Mouse (Mus musculus) liver, embryonic 15.5 days (tissue): ENCODE results near the gene AU015836. TPM values are rescaled to one million over a fixed set of nuclear protein-coding genes. Genes with fewer than 3 reads are reported as not detected.

Source experiments
- ATAC-seq: fragments of 200-750 bp; cut with Nextera tagmentation; 2 replicates; pipeline ENCODE4 v1.8.0; 2017; ENCODE audit warnings: moderate number of reproducible peaks, mild to moderate bottlenecking, moderate library complexity; ENCODE audit not compliant: insufficient read depth
- H3K27ac ChIP-seq: fragments of 300-500 bp; sonication (generic); replicated peaks from 2 replicates; pipeline ENCODE4 v1.5.1; 2015; ENCODE audit warnings: mild to moderate bottlenecking, inconsistent platforms
- H3K27me3 ChIP-seq: fragments of 300-500 bp; sonication (generic); 2 replicates; pipeline ENCODE4 v1.6.1; 2015; ENCODE audit warnings: mild to moderate bottlenecking, inconsistent platforms
- H3K36me3 ChIP-seq: fragments of 300-500 bp; sonication (generic); replicated peaks from 2 replicates; pipeline ENCODE4 v1.6.1; 2015; ENCODE audit warnings: moderate library complexity, mild to moderate bottlenecking, inconsistent platforms
- H3K4me1 ChIP-seq: fragments of 300-500 bp; sonication (generic); replicated peaks from 2 replicates; pipeline ENCODE4 v1.6.1; 2015; ENCODE audit warnings: inconsistent platforms
- H3K4me2 ChIP-seq: fragments of 300-500 bp; sonication (generic); 2 replicates; pipeline ENCODE4 v1.6.1; 2015; ENCODE audit warnings: moderate library complexity, mild to moderate bottlenecking, inconsistent platforms
- H3K4me3 ChIP-seq: fragments of 300-500 bp; sonication (generic); replicated peaks from 2 replicates; pipeline ENCODE4 v1.5.1; 2015; ENCODE audit warnings: mild to moderate bottlenecking, inconsistent platforms
- H3K9ac ChIP-seq: fragments of 300-500 bp; sonication (generic); 2 replicates; pipeline ENCODE4 v1.6.1; 2015; ENCODE audit warnings: moderate library complexity, mild to moderate bottlenecking, inconsistent platforms
- H3K9me3 ChIP-seq: fragments of 300-500 bp; sonication (generic); replicated peaks from 2 replicates; pipeline ENCODE4 v1.6.1; 2016; ENCODE audit warnings: inconsistent platforms
- WGBS: fragments of 180-500 bp; shearing (Covaris S2); methylation state at CpG from one replicate; pipeline ENCODE4 v1.1.7; 2015; ENCODE audit warnings: mixed read lengths; ENCODE audit not compliant: insufficient replicate concordance; 5-methylcytosine and 5-hydroxymethylcytosine counted together
- polyA plus RNA-seq: library from polyadenylated mRNA; unstranded; fragments of >200 nt; fragmentation: Nextera tagmentation; extraction: Ambion mirVana; gene quantifications from 2 replicates; pipeline ENCODE4 v1.2.1, GENCODE M21; 2015

AU015836 gene
- polyA plus RNA-seq, 1 experiment from 2014 or later = 0.45 TPM

GRCm38 (mm10) chrX:94011656-94012173, 43.3 kb downstream of the AU015836 start:
- WGBS = 74% methylated on average over 7 of the region's 7 CpGs

GRCm38 (mm10) chrX:94012479-94013167, 44.2 kb downstream of the AU015836 start:
- Histone ChIP-seq H3K4me2 (no peak overlapping the region), H3K4me1 (peaks cover 20% of the 10 kb centered on the region), H3K27me3 (peaks cover 16% of the 10 kb centered on the region; the same call in 1 of the 2 replicates), H3K9me3 (no peaks in the 10 kb centered on the region), H3K9ac (no peak overlapping the region), H3K36me3 (no peaks in the 10 kb centered on the region), H3K27ac (no peak overlapping the region), H3K4me3 (no peak overlapping the region)
- no peak for ATAC-seq
- WGBS = 34% methylated on average over 12 of the region's 12 CpGs

More at GRCm38 (mm10) chrX:94011656-94012173, 43.3 kb downstream of the AU015836 start:
- H3K27me3 ChIP-seq = peaks cover 18% of the 10 kb centered on the region; the same call in 1 of the 2 replicates
- ATAC-seq = no peak
- H3K4me1 ChIP-seq = peaks cover 29% of the 10 kb centered on the region
- no peak overlapping the region for H3K27ac ChIP-seq
- no peak overlapping the region for H3K4me3 ChIP-seq
- H3K36me3 ChIP-seq = no peaks in the 10 kb centered on the region
- no peak overlapping the region for H3K4me2 ChIP-seq
- H3K9ac ChIP-seq = no peak overlapping the region
- H3K9me3 ChIP-seq = no peaks in the 10 kb centered on the region

GRCm38 (mm10) chrX:94016891-94017290, 48.4 kb downstream of the AU015836 start:
- no peak for ATAC-seq

GRCm38 (mm10) chrX:94022264-94022874, 53.9 kb downstream of the AU015836 start:
- no peak for ATAC-seq
- peaks cover 25% of the 10 kb centered on the region for H3K27me3 ChIP-seq
- H3K27ac ChIP-seq = no peak overlapping the region
- H3K4me1 ChIP-seq = no peaks in the 10 kb centered on the region
- no peaks in the 10 kb centered on the region for H3K9me3 ChIP-seq
- H3K4me2 ChIP-seq = no peak overlapping the region
- no peak overlapping the region for H3K9ac ChIP-seq
- H3K4me3 ChIP-seq = no peak overlapping the region
- H3K36me3 ChIP-seq = no peaks in the 10 kb centered on the region
- 59% methylated on average over 5 of the region's 5 CpGs for WGBS

More at GRCm38 (mm10) chrX:94016891-94017290, 48.4 kb downstream of the AU015836 start:
- H3K9me3 ChIP-seq = no peaks in the 10 kb centered on the region
- no peaks in the 10 kb centered on the region for H3K36me3 ChIP-seq
- H3K9ac ChIP-seq = no peak overlapping the region
- no peak overlapping the region for H3K4me3 ChIP-seq
- peaks cover 19% of the 10 kb centered on the region for H3K27me3 ChIP-seq
- no peak overlapping the region for H3K27ac ChIP-seq
- H3K4me1 ChIP-seq = no peaks in the 10 kb centered on the region
- no peak overlapping the region for H3K4me2 ChIP-seq
- 30% methylated on average over 1 of the region's 1 CpGs for WGBS

Other genes with a start within 250 kb of the AU015836 start
- 29.6 and 32.1 TPM in 2 replicates for gene Pdk3, start 136.5 kb upstream of the AU015836 start, polyA plus RNA-seq
- 12.6 and 13.7 TPM in 2 replicates for gene Zfx, start 155.0 kb downstream of the AU015836 start, polyA plus RNA-seq
- 37.2 and 37.4 TPM in 2 replicates for gene Eif2s3x, start 244.2 kb downstream of the AU015836 start, polyA plus RNA-seq